Mouse (Mus musculus): Measurements from ENCODE around the gene Chn2.
"Not testable (repeated sequence)": the region's sequence is repeated elsewhere in the genome, so short reads cannot be mapped to it uniquely, and the experiment has no call there.

The Chn2 gene

DNA sequence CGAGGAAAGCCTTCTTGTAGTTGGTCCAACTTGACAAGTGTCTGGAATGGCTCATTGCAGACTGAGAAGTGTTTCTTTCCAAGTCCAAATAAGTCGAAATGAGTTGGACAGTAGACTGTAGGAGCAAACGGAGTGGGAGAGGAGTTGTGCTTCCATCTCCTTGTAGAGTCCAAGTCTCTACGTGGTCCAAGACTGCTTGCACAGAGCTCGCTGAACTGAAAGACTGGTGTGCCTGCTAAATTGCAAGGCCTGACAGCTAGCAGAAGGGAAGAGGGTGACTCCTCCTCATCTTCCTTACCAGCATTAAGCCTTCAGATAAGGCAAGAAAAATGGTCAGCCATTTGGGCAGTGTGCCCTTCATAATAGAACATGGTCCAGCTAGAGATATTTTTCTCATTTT, 111.5 kb downstream of the Chn2 start:
- in situ Hi-C loops (cut with MboI, MseI) = loop anchor here (25.0 kb wide), 1 partner anchor 114 kb away; the partner anchor contains the start of gene Chn2

DNA sequence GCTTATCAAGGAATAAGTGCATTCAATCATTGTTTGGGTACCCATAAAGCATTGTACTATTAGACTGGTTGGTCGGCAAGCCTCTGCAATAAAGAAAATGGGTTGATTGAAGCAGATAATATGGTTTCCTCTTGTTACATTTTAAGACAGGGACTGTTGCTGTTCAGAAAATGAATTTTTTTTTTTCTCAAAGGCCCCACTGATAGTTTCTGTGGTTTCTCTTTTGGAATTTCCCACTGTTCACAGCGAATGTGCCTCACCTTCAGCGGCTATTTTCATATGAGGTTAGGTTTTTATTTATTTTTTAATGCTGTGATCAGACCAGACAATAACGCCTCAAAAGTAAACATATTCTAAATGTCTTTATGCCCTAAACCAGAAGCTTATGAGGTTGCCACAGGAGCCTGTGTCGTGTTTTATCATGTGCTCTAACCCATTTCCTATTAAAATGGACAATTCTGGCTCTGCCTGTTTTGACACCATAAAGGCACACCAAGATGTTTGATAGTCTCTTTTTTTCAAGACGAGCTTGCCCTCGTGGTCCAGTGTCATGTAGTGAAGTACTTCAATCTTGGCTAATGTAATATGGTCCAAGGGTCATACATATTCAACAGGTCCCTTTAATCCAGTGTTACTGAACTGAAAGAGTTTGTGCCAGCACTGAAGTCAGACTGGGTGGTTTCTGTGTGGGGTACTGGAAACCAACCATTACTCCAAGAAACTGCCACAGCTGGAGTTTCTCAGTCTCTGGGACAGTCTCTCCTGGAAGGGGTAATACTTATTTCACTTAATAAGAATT, 112.3 kb downstream of the Chn2 start:
- in situ Hi-C loops (cut with MboI, MseI) = loop anchor here (25.0 kb wide), 1 partner anchor 114 kb away; the partner anchor contains the start of gene Chn2

DNA sequence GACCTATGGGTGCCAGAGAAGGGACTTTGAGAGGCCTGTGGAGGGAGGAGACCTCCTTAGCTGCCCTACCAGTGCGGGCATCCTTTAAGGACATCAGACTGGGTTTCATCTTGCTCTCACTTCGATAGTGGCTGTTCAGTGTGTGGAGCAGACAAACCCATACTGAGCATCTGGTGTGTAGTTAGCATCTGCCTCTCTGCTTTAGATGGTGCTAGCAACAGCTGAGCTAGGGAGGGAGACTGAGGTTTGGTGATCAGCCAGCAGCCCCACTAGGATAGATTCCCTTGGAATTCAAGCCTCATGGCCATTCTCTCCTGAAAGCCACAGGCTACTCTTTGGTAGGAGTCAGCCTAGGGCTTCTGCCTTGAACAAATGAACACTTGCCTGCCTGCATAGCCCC, 117.7 kb downstream of the Chn2 start:
- in situ Hi-C loops (cut with MboI, MseI) = loop anchor here (25.0 kb wide), 1 partner anchor 120 kb away; the partner anchor contains the start of gene Chn2

DNA sequence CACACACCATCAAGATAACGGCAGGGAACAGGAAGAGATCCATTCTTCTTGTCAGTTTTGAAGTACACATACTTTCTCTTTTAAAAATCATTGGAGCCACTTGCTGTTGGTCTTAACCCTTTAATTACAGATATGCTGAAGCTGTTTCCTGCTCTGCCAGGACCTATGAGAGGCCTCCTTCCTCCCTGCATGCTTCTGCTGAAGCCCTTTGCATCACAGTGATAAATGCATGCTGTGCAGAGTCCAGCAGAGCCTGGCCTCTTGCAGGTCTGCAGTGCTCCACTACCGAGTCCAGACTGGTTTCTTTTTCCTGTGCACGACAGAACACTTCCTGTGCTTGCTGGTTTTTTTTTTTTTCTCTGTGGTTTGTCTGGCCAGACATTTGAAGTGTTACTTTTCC, 119.0 kb downstream of the Chn2 start:
- in situ Hi-C loops (cut with MboI, MseI) = loop anchor here (25.0 kb wide), 1 partner anchor 121 kb away; the partner anchor contains the start of gene Chn2

DNA sequence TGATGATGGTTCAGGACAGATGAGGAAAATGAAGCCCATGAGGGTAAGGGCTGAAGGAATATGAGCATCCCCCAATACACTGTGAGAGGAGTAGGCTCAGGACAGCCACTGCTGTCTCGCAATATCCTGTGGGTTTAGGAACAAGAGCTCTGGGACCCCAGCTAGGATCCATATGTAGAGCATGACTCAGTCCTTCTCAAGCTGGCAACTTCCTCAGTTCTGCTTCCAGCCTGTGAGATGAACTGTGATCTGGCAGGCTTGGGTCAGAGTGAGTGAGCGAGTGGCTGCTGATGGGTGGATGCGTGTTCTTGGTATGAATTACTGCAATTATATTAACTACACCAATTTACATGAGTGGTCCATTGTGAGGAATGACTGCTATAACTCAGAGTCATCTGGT, 121.3 kb downstream of the Chn2 start:
- in situ Hi-C loops (cut with MboI, MseI) = loop anchor here (5.0 to 25.0 kb wide), 2 partner anchors 68 to 123 kb away; partner anchors contain the start of gene Chn2

DNA sequence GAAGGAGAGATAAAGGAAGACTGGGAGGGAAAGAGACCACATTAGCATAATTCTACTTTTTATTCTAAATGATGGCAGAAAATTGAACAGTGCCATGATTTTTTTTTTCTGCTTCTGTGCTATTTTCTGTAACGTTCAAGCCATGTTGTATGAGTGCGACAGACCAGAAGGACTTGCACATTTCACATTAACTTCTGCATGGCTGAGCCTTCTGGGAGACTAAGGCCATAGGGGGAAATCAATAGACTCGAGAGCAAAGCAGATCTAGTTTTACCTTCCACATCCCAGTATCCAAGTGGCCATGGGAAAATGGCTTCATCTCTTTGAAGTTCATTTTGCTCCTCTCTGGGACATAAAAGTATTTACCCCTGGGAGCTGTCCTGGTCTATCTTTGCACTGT, 121.9 kb downstream of the Chn2 start:
- in situ Hi-C loops (cut with MboI, MseI) = loop anchor here (5.0 to 25.0 kb wide), 2 partner anchors 69 to 124 kb away; partner anchors contain the start of gene Chn2

DNA sequence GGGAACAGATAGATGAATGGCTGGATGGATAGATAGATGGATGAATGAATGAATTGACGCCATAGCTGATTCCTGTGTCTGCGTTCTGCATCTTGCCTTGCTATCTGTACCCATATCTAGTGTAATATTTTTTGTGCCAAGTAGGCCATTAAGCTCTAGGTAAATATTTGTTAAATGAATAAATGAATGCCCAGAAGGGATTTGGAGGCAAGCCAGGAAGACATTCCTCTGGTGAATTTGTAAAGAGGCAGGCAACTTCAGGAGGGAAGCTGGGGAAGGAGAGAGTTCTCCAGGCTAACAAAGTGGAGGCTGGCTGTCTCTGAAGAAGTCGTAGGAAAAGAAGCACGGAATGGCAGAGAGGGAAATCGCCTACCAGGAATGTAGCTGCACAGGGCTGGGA, 123.0 kb downstream of the Chn2 start:
- in situ Hi-C loops (cut with MboI, MseI) = loop anchor here (5.0 to 25.0 kb wide), 2 partner anchors 70 to 125 kb away; partner anchors contain the start of gene Chn2

DNA sequence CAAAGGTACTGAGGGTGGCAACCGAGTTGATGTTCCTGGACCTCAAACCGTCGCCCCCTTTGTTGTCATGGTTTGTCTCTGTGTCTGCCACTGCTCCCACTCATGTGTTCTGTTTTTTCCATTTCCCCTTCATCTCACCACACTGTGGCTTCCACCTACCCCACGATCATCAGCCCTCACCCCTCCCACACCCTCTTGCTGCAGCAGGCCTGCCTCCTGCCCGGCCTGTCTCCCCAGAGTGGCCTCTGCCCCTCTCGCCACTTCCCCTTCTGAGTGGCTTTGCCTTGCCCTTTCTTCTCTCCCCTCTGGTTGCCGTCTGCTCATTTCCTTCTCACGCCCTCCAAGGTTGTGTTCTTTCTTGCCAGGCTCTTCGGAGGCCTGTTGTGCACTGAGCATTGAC, 123.4 kb downstream of the Chn2 start:
- in situ Hi-C loops (cut with MboI, MseI) = loop anchor here (5.0 to 25.0 kb wide), 2 partner anchors 70 to 125 kb away; partner anchors contain the start of gene Chn2

DNA sequence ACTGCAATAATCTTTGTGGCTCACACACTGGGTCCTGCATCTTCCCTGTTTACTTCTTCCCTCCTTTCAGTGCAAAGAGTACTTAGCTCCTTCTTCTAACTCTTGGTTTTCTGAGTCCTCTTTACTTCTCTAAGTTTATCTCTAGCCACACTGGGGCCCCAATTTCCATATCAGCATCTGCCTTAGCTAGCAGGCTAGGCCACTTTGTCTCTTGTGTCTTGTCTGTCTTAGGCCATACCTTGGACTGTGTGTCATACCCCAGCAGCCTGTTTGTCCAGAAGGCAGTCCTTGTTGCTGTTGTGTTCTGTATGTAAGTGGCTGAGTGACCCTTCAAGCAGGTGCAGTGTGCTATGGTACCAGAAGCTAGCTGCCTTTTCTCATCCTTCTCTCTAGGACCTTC, 124.3 kb downstream of the Chn2 start:
- in situ Hi-C loops (cut with MboI, MseI) = loop anchor here (5.0 to 25.0 kb wide), 2 partner anchors 71 to 126 kb away; partner anchors contain the start of gene Chn2

DNA sequence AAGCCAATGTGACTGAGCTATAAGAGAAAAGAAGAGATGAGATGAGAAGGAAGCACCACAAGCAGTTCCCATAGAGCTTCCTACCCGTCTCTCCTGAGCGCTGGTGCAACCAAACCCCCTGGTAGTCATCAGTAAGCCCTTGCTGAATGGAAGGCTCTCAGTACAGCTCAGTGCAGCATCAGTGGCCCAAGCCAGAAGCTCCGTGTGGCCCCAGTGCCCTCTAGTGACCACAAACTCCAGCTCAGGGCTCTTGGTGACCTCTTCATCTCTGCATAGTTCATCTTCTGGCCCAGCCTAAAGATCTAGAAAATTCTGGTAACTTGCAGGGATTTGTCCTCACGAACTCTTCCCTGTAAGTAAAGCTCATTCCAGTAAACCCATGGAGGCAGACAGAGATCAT, 125.4 kb downstream of the Chn2 start:
- in situ Hi-C loops (cut with MboI, MseI) = loop anchor here (5.0 to 25.0 kb wide), 2 partner anchors 72 to 127 kb away; partner anchors contain the start of gene Chn2

DNA sequence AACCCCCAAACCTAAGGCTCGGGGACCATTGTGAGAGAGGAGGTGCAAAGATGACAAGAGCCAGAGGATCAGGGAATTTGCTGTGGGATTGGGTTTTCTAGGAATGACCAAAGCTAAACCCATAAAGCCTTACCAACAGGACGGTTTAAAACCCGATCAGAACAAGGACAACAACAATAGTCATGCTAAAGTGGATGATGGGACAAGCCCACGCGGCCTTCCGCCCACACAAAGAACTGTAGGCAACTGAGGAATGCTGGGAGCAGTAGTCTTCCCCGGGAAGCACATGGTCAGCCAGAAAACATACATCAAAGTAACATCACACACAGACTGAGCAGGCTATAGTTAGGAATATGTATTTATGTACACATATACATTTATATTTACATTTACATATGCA, 125.9 kb downstream of the Chn2 start:
- in situ Hi-C loops (cut with MboI, MseI) = loop anchor here (25.0 kb wide), 1 partner anchor 128 kb away; the partner anchor contains the start of gene Chn2

DNA sequence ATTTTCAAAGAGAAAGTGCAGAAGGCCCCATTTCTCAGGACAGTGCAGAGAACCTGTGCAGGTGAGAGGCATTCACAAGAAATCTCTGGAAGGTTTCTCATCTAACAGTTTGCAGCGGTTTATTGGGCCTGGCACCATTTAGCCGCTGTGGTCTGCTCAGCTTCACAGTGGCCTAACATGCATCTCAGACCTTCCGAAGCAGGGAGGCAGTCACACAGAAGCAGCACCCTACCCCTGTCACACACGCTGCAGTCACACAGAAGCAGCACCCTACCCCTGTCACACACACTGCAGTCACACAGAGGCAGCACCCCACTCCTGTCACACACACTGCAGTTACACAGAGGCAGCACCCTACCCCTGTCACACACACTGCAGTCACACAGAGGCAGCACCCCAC, 126.5 kb downstream of the Chn2 start:
- in situ Hi-C loops (cut with MboI, MseI) = loop anchor here (25.0 kb wide), 1 partner anchor 129 kb away; the partner anchor contains the start of gene Chn2

DNA sequence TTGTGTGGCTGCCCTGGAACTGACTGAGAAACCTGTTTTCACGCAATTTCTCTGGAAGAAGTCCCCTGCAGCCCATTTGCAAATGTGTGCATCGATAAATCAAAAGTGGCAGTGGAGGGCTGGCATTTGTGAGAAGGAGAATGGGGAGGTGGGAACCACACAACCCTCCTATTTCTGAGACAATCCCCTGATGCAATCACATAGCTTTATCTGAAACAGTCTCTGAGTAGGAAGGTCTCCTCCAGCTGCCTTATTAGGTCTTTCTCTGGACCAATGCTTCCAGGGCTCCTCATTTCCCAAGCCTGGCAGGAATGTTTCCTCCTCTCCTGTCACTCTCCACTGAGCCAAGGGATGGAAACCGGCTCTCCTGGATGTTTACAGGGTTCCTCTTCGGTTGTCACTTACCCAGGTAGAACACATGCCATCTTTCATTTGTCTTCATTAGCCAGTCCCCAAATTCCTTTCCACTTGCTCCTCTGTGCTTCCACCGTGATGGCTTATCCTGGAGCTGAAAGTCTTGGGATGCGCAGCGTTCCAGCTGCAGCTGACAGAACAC, 127.7 kb downstream of the Chn2 start:
- in situ Hi-C loops (cut with MboI, MseI) = loop anchor here (25.0 kb wide), 1 partner anchor 130 kb away; the partner anchor contains the start of gene Chn2

DNA sequence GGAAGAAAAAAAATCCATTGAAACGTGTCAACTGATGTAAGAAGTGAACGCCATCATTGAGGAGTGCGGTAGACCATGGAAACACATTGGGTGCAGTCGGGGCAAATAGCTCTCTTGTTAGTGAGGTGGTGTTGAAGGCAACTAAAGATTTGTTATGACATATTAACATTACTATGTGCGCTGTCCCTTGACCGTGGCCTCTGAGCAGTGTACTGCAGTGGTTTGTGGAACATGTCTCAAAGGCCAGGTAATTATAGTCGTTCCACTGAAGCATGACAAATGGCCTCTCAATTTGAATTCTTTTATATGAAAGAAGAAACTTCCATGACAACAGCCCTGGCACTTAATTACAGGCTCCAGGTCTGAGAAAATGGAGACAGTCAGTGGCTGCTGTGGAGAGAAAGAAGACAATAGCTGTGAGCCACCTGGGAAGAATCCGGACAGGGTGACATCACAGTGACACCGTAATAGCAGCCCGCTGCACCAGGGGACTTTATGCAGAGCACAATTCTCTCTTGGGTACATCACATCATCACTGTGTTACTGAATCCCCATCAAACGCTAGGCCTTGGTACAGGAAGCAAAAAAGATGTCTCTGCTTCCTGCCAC, 131.0 kb downstream of the Chn2 start:
- in situ Hi-C loops (cut with MboI, MseI) = loop anchor here (25.0 kb wide), 1 partner anchor 133 kb away; the partner anchor contains the start of gene Chn2

DNA sequence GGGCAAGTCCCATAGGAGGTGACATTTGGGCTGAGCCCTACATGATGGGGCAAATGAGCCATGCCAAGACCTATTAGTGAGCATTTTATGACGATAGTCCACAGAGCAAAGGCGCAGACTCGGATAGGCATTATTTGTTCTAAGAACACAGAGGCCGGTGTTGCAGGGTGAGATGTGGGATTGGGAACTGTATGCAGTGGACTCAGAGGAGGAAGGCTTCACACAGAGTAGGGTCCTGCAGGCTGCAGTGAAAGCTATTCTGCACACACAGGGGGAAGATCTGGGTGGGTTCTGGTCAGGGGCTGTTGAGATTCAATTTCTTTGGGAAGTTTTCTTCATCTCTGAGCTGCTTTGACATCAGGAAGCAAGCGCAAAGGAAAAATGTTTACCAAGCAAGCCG, 132.0 kb downstream of the Chn2 start:
- in situ Hi-C loops (cut with MboI, MseI) = loop anchor here (25.0 kb wide), 1 partner anchor 134 kb away; the partner anchor contains the start of gene Chn2

DNA sequence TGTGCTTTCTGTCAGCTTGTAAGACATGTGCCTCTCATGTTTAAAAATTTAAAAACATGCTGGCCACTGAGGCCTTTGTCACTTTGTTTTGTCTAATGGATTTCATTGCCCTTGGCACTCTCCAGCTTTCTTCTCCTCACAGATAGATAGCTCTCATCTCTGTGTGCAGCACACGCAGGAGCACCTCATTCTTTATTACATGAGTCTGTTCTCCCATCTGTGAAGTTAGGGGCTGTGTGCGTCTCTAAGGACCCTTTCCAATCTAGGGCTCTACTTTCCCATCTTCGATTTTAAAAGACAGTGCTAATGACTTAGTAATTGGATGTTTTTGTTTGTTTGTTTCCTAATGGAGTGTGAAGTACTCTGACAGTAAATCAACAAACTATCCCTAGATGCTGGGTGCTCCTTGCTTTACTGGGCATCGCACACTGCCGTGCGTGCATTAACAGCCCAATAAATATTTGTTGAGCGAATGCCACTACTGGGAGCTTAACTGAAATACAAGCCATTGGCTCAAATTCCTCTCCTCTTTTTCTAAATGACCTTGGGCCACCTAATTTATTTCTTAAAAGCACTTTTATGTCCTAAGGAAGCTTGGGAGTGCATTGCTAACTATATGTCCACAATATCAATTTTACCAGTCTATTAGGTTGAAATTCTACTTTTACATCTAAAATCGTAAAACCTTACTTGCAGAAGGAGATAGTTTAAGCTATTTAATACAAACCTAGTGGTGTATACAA, 136.3 kb downstream of the Chn2 start:
- in situ Hi-C loops (cut with MboI, MseI) = no loop called here

DNA sequence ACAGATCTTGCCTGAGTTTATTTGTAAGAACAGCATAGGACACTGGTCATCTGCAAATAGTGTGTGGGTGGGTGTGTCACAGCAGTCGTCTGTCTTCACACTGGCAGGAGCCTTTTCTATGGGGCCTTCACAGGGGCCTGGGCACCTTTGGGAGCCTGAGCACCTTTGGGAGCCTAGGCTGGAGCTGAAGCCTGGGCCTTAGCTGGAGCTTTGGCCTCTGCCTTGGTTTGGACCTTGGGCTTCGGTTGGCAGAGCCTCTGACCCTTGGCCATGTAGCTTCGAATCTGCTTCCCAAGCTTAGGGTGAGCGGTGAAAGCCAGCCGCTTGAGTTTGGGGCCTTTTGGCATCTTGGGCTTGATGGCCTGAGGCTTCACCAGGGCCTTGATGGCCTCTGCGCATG, 137.7 kb downstream of the Chn2 start:
- in situ Hi-C loops (cut with MboI, MseI) = not testable (repeated sequence)

DNA sequence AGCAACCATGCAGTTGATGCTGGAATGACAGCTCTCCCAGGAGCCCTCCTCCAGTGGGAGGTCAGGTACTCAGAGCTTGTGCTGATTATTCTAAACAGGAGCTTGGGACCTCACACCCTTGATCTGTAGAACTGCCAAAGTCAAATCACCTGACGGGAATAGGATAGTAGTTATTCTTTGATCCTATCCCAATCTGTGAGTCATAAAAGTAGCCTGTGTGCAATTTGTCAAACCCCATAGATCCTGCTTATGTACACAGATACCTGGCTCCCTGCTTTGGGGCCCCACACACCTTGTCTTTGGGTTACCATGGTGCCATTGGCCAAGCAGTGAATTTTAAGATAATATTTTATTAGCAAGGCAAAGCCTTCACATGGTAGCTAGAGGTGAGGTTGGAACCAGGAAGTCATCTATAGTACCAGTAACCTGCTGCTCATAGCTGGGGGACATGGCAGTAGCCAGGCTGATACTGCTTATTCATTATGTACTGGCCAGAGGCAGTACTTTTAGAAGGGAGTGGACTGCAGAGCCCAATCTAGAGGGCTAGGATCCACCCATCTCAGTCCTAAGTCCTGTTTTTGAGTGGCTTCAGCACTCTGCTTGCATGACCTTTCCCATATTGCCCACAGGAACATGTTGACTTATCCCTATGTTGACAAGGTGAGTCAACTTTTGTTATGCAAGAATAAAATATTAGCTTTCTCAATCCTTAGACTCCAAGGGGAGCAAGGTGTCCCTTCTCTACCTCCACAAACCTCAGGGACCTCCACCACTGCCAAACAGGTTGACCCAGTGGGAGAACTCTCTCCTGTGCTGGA, 139.9 kb downstream of the Chn2 start:
- in situ Hi-C loops (cut with MboI, MseI) = no loop called here

DNA sequence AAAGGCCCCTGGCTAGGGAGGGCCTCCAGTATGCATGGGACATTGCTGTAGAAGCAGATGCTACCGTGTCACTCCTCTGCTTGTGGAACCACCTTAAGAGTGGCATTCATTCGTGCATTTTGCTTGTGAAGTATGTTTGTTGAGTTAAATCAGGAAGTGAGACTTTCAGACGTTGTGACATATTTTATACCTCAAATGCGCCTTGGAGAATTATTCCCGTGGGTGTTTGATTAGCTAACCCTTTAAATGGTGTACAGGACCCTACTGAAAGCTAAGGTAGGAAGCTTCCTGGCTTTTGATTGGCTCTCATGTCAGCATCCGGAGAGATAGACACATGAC, 140.5 kb downstream of the Chn2 start:
- in situ Hi-C loops (cut with MboI, MseI) = no loop called here

Measured in regulatory T cell (primary cell).